Mouse (Mus musculus) hindbrain, embryonic 14.5 days (tissue): ENCODE measurements at regions not wholly inside any gene's neighbourhood (a gene's known extent, or its start where the extent isn't known, plus 50 kb on each side); places are given as distances from the start of the nearest gene placed in this dataset.
A peak's percentile ranks its signal among the peaks of the same experiment; 100 is the strongest.

ENCODE experiments used
- ATAC-seq: fragments of 200-750 bp; cut with Nextera tagmentation; 2 replicates; pipeline ENCODE4 v1.8.0; 2017; ENCODE audit warnings: moderate number of reproducible peaks, mild to moderate bottlenecking, moderate TSS enrichment, moderate library complexity; ENCODE audit not compliant: low FRiP score
- DNase-seq: peaks from one replicate; pipeline ENCODE4 v3.0.0-alpha.2; 2015; ENCODE audit warnings: low spot score
- H3K27ac ChIP-seq: fragments of 300-500 bp; sonication (generic); 2 replicates; pipeline ENCODE4 v1.5.1; 2014; ENCODE audit warnings: mild to moderate bottlenecking, moderate library complexity
- H3K27me3 ChIP-seq: fragments of 300-500 bp; sonication (generic); 2 replicates; pipeline ENCODE4 v1.6.1; 2014; ENCODE audit warnings: mild to moderate bottlenecking, low read length, mixed read lengths; ENCODE audit not compliant: control insufficient read depth, insufficient read depth
- H3K36me3 ChIP-seq: fragments of 300-500 bp; sonication (generic); replicated peaks from 2 replicates; pipeline ENCODE4 v1.6.1; 2014; ENCODE audit not compliant: control insufficient read depth, insufficient read depth
- H3K4me1 ChIP-seq: fragments of 300-500 bp; sonication (generic); replicated peaks from 2 replicates; pipeline ENCODE4 v1.6.1; 2014; ENCODE audit warnings: antibody characterized with exemption, low read length, mixed read lengths; ENCODE audit not compliant: control insufficient read depth, insufficient read depth
- H3K4me2 ChIP-seq: fragments of 300-500 bp; sonication (generic); replicated peaks from 2 replicates; pipeline ENCODE4 v1.6.1; 2014; ENCODE audit warnings: mild to moderate bottlenecking, moderate library complexity
- H3K4me3 ChIP-seq: fragments of 300-500 bp; sonication (generic); replicated peaks from 2 replicates; pipeline ENCODE4 v1.5.1; 2014; ENCODE audit warnings: mild to moderate bottlenecking, low read length
- H3K9ac ChIP-seq: fragments of 300-500 bp; sonication (generic); 2 replicates; pipeline ENCODE4 v1.6.1; 2014
- H3K9me3 ChIP-seq: fragments of 300-500 bp; sonication (generic); 2 replicates; pipeline ENCODE4 v1.6.1; 2016; ENCODE audit warnings: low read length; ENCODE audit not compliant: control insufficient read depth
- WGBS: fragments of 180-500 bp; shearing (Covaris S2); extraction: QIAGEN DNeasy Blood & Tissue Kit; methylation state at CpG from one replicate; pipeline ENCODE4 v1.1.7; 2014; 5-methylcytosine and 5-hydroxymethylcytosine counted together

GRCm38 (mm10) chr2:46993126-46993525 lies 1820.8 kb upstream of the Acvr2a start:
- H3K4me2 ChIP-seq, result no peak overlapping the region
- H3K36me3 ChIP-seq, result no peaks in the 10 kb centered on the region
- H3K27ac ChIP-seq, result no peak overlapping the region
- ATAC-seq (no peak), DNase-seq (no peak)
- no peaks in the 10 kb centered on the region for H3K9me3 ChIP-seq
- 76% methylated on average over 3 of the region's 3 CpGs for WGBS
- no peaks in the 10 kb centered on the region for H3K27me3 ChIP-seq
- H3K4me1 ChIP-seq, result no peaks in the 10 kb centered on the region
- no peak overlapping the region for H3K9ac ChIP-seq
- H3K4me3 ChIP-seq, result no peak overlapping the region

- DNase-seq (no peak), ATAC-seq (no peak)
- Histone ChIP-seq H3K4me2 (no peak overlapping the region), H3K27ac (no peak overlapping the region), H3K4me1 (no peaks in the 10 kb centered on the region), H3K27me3 (no peaks in the 10 kb centered on the region), H3K9me3 (no peaks in the 10 kb centered on the region), H3K36me3 (no peaks in the 10 kb centered on the region), H3K4me3 (no peak overlapping the region), H3K9ac (no peak overlapping the region)
- WGBS, result 91% methylated on average over 3 of the region's 3 CpGs
Measured at GRCm38 (mm10) chr2:46992672-46993071, 1821.2 kb upstream of the Acvr2a start.

GRCm38 (mm10) chr2:46986689-46987088 lies 1827.2 kb upstream of the Acvr2a start:
- Histone ChIP-seq H3K4me2 (no peak overlapping the region), H3K27me3 (no peaks in the 10 kb centered on the region), H3K9ac (no peak overlapping the region), H3K36me3 (no peaks in the 10 kb centered on the region), H3K9me3 (no peaks in the 10 kb centered on the region), H3K4me3 (no peak overlapping the region), H3K27ac (no peak overlapping the region), H3K4me1 (no peaks in the 10 kb centered on the region)
- DNase-seq (no peak), ATAC-seq (no peak)
- 90% methylated on average over 2 of the region's 2 CpGs for WGBS

- DNase-seq (no peak), ATAC-seq (no peak)
- Histone ChIP-seq H3K9ac (no peak overlapping the region), H3K27me3 (no peaks in the 10 kb centered on the region), H3K4me3 (no peak overlapping the region), H3K36me3 (no peaks in the 10 kb centered on the region), H3K9me3 (no peaks in the 10 kb centered on the region), H3K4me2 (no peak overlapping the region), H3K27ac (no peak overlapping the region), H3K4me1 (no peaks in the 10 kb centered on the region)
- WGBS, result 91% methylated on average over 4 of the region's 4 CpGs
Measured at GRCm38 (mm10) chr2:46985915-46986672, 1827.8 kb upstream of the Acvr2a start.

- Histone ChIP-seq H3K27me3 (no peaks in the 10 kb centered on the region), H3K9ac (no peak overlapping the region), H3K4me1 (no peaks in the 10 kb centered on the region), H3K9me3 (no peaks in the 10 kb centered on the region), H3K27ac (no peak overlapping the region), H3K4me2 (no peak overlapping the region), H3K4me3 (no peak overlapping the region), H3K36me3 (no peaks in the 10 kb centered on the region)
- no peak for DNase-seq
- 51% methylated on average over 7 of the region's 7 CpGs for WGBS
- no peak for ATAC-seq
Measured at GRCm38 (mm10) chr2:46940628-46941530, 1823.7 kb upstream of the Zeb2 start.

GRCm38 (mm10) chr2:46932831-46933230 lies 1815.6 kb upstream of the Zeb2 start:
- 84% methylated on average over 1 of the region's 1 CpGs for WGBS
- Histone ChIP-seq H3K4me1 (no peaks in the 10 kb centered on the region), H3K27me3 (no peaks in the 10 kb centered on the region), H3K36me3 (no peaks in the 10 kb centered on the region), H3K9ac (no peak overlapping the region), H3K27ac (no peak overlapping the region), H3K4me3 (no peak overlapping the region), H3K9me3 (no peaks in the 10 kb centered on the region), H3K4me2 (no peak overlapping the region)
- ATAC-seq (no peak), DNase-seq (no peak)

- no peak overlapping the region for H3K27ac ChIP-seq
- no peaks in the 10 kb centered on the region for H3K27me3 ChIP-seq
- H3K9ac ChIP-seq, result no peak overlapping the region
- WGBS, result 85% methylated on average over 3 of the region's 3 CpGs
- H3K4me2 ChIP-seq, result no peak overlapping the region
- H3K36me3 ChIP-seq, result no peaks in the 10 kb centered on the region
- no peaks in the 10 kb centered on the region for H3K4me1 ChIP-seq
- no peaks in the 10 kb centered on the region for H3K9me3 ChIP-seq
- no peak overlapping the region for H3K4me3 ChIP-seq
- no peak for DNase-seq
- ATAC-seq, result no peak
Measured at GRCm38 (mm10) chr2:46924189-46924588, 1807.0 kb upstream of the Zeb2 start.

GRCm38 (mm10) chr2:46913496-46913895 lies 1796.3 kb upstream of the Zeb2 start:
- Histone ChIP-seq H3K27ac (no peak overlapping the region), H3K9ac (no peak overlapping the region), H3K4me3 (no peak overlapping the region), H3K4me1 (no peaks in the 10 kb centered on the region), H3K27me3 (no peaks in the 10 kb centered on the region), H3K36me3 (no peaks in the 10 kb centered on the region), H3K9me3 (no peaks in the 10 kb centered on the region), H3K4me2 (no peak overlapping the region)
- ATAC-seq (peak; percentile 40; the same call in 1 of the 2 replicates), DNase-seq (no peak)

- Histone ChIP-seq H3K27ac (no peak overlapping the region), H3K27me3 (no peaks in the 10 kb centered on the region), H3K4me2 (no peak overlapping the region), H3K4me3 (no peak overlapping the region), H3K9ac (no peak overlapping the region), H3K9me3 (no peaks in the 10 kb centered on the region), H3K36me3 (no peaks in the 10 kb centered on the region), H3K4me1 (no peaks in the 10 kb centered on the region)
- no peak for ATAC-seq
- DNase-seq, result no peak
- 83% methylated on average over 2 of the region's 2 CpGs for WGBS
Measured at GRCm38 (mm10) chr2:46883216-46883615, 1766.0 kb upstream of the Zeb2 start.
